Mouse (Mus musculus) stomach, embryonic 16.5 days (tissue): ENCODE data around the gene Tbl1xr1. TPM values are rescaled to one million over a fixed set of nuclear protein-coding genes. Genes with fewer than 3 reads are reported as not detected.

Source experiments
- ATAC-seq: fragments of 200-750 bp; cut with Nextera tagmentation; 2 replicates; pipeline ENCODE4 v1.8.0; 2017; ENCODE audit warnings: moderate number of reproducible peaks, moderate TSS enrichment; ENCODE audit not compliant: insufficient read depth, low FRiP score
- H3K27ac ChIP-seq: fragments of 300-500 bp; sonication (generic); 2 replicates; pipeline ENCODE4 v1.5.1; 2014; ENCODE audit warnings: low read length
- H3K27me3 ChIP-seq: fragments of 300-500 bp; sonication (generic); 2 replicates; pipeline ENCODE4 v1.6.1; 2014; ENCODE audit warnings: low read length, control low read depth, mixed read lengths; ENCODE audit not compliant: control insufficient read depth, insufficient read depth
- H3K36me3 ChIP-seq: fragments of 300-500 bp; sonication (generic); 2 replicates; pipeline ENCODE4 v1.6.1; 2014; ENCODE audit warnings: low read length; ENCODE audit not compliant: control insufficient read depth, insufficient read depth
- H3K4me1 ChIP-seq: fragments of 300-500 bp; sonication (generic); 2 replicates; pipeline ENCODE4 v1.6.1; 2014; ENCODE audit warnings: low read length, control low read depth, mixed read lengths; ENCODE audit not compliant: control insufficient read depth, insufficient read depth
- H3K4me2 ChIP-seq: fragments of 300-500 bp; sonication (generic); 2 replicates; pipeline ENCODE4 v1.6.1; 2014; ENCODE audit warnings: low read depth, low read length, mixed read lengths
- H3K4me3 ChIP-seq: fragments of 300-500 bp; sonication (generic); replicated peaks from 2 replicates; pipeline ENCODE4 v1.5.1; 2014; ENCODE audit warnings: mild to moderate bottlenecking, low read length
- H3K9ac ChIP-seq: fragments of 300-500 bp; sonication (generic); 2 replicates; pipeline ENCODE4 v1.6.1; 2014; ENCODE audit warnings: low read length
- H3K9me3 ChIP-seq: fragments of 300-500 bp; sonication (generic); replicated peaks from 2 replicates; pipeline ENCODE4 v1.6.1; 2016; ENCODE audit warnings: low read length, control low read depth; ENCODE audit not compliant: control insufficient read depth
- WGBS: fragments of 180-500 bp; shearing (Covaris S2); extraction: QIAGEN DNeasy Blood & Tissue Kit; methylation state at CpG from one replicate; pipeline ENCODE4 v1.1.7; 2014; 5-methylcytosine and 5-hydroxymethylcytosine counted together
- polyA plus RNA-seq: library from polyadenylated mRNA; unstranded; fragments of >200 nt; fragmentation: Nextera tagmentation; extraction: Ambion mirVana; gene quantifications from 2 replicates; pipeline ENCODE4 v1.2.1, GENCODE M21; 2015

Tbl1xr1 gene
- 18.5 and 23.5 TPM in 2 replicates for polyA plus RNA-seq

DNA sequence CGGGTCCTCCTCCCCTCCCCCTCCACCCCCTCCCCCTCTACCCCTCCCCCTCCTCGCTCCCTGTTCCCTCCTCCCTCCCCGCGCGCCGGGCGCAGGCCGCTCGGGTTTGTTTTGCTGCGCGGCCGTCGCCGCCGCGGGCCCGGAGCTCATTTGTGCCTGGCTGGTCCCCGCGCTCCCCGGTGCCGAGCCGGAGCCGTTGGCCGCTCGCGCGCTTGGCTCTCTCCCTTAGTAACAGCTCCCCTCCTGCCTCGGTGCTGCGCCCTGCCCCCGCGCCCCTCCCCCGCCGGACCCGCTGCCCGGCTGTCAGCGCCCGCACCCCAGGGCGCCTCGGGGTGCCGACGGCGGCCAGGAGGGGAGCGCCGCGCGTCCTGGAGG is at the start of gene Tbl1xr1:
Gene Tbl1xr1 (plus strand): TSS at position 92 of the 375 bp plus-strand sequence.
- Histone ChIP-seq H3K27ac (peak within 1 kb of the TSS; percentile 98), H3K27me3 (no peaks in the 10 kb centered on the region), H3K4me1 (peaks cover 18% of the 10 kb centered on the region), H3K36me3 (no peaks in the 10 kb centered on the region), H3K9ac (peak within 1 kb of the TSS; percentile 97), H3K4me3 (peak within 1 kb of the TSS; percentile 86), H3K4me2 (peak within 1 kb of the TSS; percentile 71), H3K9me3 (no peaks in the 10 kb centered on the region)
- peak; percentile 92 for ATAC-seq
- under 1% methylated on average over 32 of the region's 46 CpGs for WGBS

DNA sequence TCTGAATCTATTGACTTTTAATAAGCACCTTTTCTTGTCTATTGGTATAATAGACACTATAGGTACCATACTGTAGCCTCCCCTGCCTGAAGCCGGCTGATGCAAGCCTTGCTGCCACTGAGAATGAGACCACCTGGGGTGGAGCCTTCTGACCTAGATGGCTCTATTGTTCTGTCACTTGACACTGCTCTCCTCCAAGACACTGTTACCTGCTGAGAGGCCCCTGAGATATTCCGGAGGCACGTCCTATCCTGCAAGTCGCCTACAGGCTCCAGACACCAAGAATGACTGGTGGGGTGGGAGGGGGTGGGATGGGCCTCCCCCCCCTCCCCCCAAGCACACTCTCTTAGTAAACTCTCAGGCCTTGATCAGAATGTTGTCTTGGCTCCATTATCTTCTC is 38.4 kb upstream of the Tbl1xr1 start:
- Histone ChIP-seq H3K36me3 (no peaks in the 10 kb centered on the region), H3K4me1 (no peaks in the 10 kb centered on the region), H3K4me3 (no peak overlapping the region), H3K4me2 (no peak overlapping the region), H3K27me3 (no peaks in the 10 kb centered on the region), H3K9me3 (no peaks in the 10 kb centered on the region), H3K9ac (no peak overlapping the region), H3K27ac (no peak overlapping the region)
- ATAC-seq, result no peak
- 49% methylated on average over 4 of the region's 4 CpGs for WGBS

DNA sequence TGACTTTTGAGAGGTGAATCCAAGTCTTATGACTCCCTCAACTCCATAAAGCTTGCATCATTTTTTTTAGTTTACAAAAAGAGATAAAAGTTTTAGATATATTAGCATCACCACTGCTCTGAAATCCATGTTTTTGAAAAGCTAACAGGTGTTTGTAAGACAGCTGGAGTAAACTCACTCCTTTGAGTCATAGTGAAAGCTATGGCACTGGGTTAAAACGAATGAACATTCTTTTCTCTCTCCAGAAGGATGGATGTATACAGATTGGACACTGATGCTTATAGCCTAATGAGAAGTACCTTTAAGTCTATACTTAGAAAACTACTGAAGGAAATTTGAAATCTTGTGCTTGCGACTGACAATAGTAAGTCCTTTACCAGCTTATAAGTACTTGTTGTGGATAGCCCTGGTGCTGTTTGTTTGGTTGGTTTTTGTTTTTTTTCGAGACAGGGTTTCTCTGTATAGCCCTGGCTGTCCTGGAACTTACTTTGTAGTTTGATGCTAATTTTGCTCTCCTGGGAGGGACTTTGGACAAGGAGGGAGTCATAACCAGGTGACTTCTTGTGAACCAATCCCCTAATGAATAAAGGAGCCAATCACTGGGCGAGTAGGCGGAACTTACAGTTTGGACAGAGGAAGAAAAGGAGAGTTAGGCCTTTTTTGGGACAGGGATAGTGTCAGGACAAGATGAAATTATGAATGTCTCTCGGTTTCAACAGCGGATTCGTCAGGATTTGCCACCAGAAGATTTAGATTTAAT is 37.2 kb upstream of the Tbl1xr1 start:
- Histone ChIP-seq H3K4me2 (no peak overlapping the region), H3K4me3 (no peak overlapping the region), H3K27me3 (no peaks in the 10 kb centered on the region), H3K9me3 (no peaks in the 10 kb centered on the region), H3K4me1 (no peaks in the 10 kb centered on the region), H3K27ac (no peak overlapping the region), H3K36me3 (no peaks in the 10 kb centered on the region), H3K9ac (no peak overlapping the region)
- no peak for ATAC-seq
- WGBS, result 90% methylated on average over 8 of the region's 8 CpGs

DNA sequence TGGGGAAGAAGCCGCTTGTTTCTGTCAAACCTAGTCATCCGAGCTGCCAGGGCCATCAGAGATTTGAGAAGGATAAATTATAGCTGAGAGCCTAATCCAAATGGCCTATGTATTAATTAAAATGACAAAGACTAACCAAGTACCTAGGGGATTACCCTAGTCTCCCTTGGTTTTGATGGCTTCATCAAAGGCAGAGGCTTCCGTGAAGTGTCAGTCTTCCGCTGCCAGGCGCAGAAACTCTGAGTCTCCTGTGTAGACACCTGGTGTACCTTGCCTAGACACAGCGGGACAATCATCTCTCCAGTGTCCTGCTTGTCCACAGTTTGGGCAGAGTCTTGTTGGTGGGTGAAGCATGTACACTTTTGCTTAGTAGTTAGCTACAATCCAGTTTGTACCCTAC is 35.8 kb upstream of the Tbl1xr1 start:
- no peaks in the 10 kb centered on the region for H3K4me1 ChIP-seq
- H3K9me3 ChIP-seq, result no peaks in the 10 kb centered on the region
- no peak overlapping the region for H3K4me3 ChIP-seq
- H3K27ac ChIP-seq, result no peak overlapping the region
- 87% methylated on average over 6 of the region's 6 CpGs for WGBS
- H3K27me3 ChIP-seq, result no peaks in the 10 kb centered on the region
- ATAC-seq, result no peak
- H3K9ac ChIP-seq, result no peak overlapping the region
- no peaks in the 10 kb centered on the region for H3K36me3 ChIP-seq
- no peak overlapping the region for H3K4me2 ChIP-seq

DNA sequence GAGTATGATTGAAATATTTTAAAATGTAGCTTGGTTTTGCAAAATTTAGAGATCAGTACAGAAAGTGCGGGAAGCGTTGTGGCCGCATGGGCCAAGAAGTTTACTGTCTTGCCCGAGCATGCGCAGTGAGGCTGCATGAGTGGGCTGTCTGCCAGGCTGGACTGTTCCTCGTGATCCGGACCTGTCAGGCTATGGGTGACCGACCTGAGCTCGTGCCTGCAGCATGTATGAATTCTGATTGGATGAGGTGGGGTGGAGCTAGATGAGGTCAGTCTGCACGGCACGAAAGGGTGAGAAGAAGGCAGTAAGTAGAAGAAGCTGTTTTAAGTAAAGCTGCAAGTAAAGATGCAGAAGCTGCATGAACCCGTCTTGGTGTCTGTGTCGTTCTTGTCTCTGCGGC is 29.2 kb upstream of the Tbl1xr1 start:
- Histone ChIP-seq H3K27ac (no peak overlapping the region), H3K4me3 (no peak overlapping the region), H3K36me3 (no peaks in the 10 kb centered on the region), H3K27me3 (no peaks in the 10 kb centered on the region), H3K9ac (no peak overlapping the region), H3K4me2 (no peak overlapping the region), H3K9me3 (no peaks in the 10 kb centered on the region), H3K4me1 (no peaks in the 10 kb centered on the region)
- no peak for ATAC-seq
- 86% methylated on average over 14 of the region's 14 CpGs for WGBS

DNA sequence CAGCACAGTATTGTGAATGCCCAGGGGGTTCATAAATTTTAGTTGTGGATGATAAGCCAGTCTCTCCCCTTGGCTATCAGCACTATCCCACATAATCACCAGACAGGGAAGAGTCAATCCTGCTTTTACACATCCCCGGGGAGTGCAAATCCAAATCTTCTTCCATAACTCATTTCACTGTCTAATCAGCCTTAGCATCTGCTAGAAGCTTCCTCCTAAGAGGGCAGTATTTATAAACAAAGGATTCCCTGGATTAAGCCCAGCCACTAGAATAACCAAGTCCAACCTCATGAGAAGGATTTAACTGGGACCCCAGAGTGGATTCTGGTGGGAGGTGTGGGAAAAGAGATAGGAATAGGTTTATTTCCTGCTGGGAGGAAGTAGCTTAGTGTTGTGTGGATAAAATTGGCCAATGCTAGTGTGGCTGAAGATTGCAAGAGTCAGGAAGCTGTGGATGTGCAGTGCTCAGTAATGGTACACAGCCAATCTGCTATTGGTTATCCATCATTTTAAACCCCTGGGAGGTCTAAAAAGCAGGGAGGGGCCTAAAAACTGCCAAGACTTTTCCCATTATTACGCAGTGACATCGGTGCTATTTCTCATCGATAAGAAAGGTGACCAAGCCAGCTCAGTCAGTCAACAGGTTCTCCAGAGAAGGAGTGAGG is 19.7 kb upstream of the Tbl1xr1 start:
- no peaks in the 10 kb centered on the region for H3K36me3 ChIP-seq
- no peaks in the 10 kb centered on the region for H3K27me3 ChIP-seq
- H3K4me1 ChIP-seq, result no peaks in the 10 kb centered on the region
- 59% methylated on average over 4 of the region's 4 CpGs for WGBS
- H3K9ac ChIP-seq, result no peak overlapping the region
- no peak overlapping the region for H3K4me2 ChIP-seq
- 0 out of 2 replicates have a peak, but pooled peaks cover 4% of the 10 kb centered on the region for H3K9me3 ChIP-seq
- no peak overlapping the region for H3K27ac ChIP-seq
- no peak overlapping the region for H3K4me3 ChIP-seq
- no peak for ATAC-seq

DNA sequence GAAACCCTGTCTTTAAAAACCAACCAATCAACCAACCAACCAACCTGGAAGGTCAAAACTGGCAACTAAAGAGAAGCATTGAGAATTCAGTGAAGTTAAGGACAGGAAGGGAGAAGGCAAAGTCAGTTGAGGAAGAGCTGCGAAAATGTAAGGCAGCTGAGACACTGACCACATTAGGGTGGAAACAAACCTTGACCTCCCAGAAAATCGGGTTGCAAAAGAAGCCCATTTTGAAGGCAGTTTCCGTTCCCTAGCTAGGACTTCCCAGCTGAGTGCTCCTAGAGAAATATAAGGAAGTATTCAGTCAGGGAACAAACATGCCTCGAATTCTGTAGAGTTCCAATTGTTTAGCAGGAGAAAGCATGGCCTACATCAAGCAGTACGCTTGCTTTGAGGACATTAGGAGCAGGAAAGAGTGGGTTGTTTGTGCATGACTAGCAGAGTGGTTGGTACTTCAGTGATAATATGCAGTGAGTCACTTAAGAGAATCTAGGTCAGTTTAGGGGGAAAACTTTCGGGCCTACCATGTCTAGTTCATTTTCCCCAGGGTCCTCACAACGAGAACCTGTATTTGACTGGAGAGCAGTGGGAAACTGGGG is 18.1 kb upstream of the Tbl1xr1 start:
- Histone ChIP-seq H3K4me1 (no peaks in the 10 kb centered on the region), H3K9ac (no peak overlapping the region), H3K36me3 (no peaks in the 10 kb centered on the region), H3K4me2 (no peak overlapping the region), H3K27ac (no peak overlapping the region), H3K9me3 (0 out of 2 replicates have a peak, but pooled peaks cover 4% of the 10 kb centered on the region), H3K27me3 (no peaks in the 10 kb centered on the region), H3K4me3 (no peak overlapping the region)
- no peak for ATAC-seq
- WGBS, result 86% methylated on average over 7 of the region's 7 CpGs

DNA sequence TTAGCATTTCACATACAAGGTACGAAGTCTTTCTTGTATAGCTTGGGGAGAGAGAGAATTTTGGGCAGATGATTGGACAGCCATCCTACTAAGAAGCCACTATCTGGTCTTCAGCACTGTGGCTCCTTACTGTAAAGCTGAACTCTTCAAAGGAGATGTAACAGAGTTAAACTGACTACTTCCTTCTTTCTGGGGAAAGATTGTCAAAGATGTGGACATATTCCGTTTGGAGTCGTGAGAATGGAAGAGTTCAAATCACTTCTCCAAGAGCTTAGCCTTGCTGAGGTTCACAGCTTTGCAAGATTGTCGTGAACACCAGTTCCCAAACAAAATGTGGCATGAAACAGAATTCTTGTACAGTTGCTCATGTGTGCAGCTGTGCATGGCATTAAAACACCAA is 15.3 kb upstream of the Tbl1xr1 start:
- 0 out of 2 replicates have a peak, but pooled peaks cover 4% of the 10 kb centered on the region for H3K9me3 ChIP-seq
- H3K4me2 ChIP-seq, result no peak overlapping the region
- ATAC-seq, result no peak
- no peaks in the 10 kb centered on the region for H3K27me3 ChIP-seq
- H3K4me3 ChIP-seq, result no peak overlapping the region
- WGBS, result 83% methylated on average over 4 of the region's 4 CpGs
- H3K27ac ChIP-seq, result no peak overlapping the region
- H3K9ac ChIP-seq, result no peak overlapping the region
- no peaks in the 10 kb centered on the region for H3K4me1 ChIP-seq
- H3K36me3 ChIP-seq, result no peaks in the 10 kb centered on the region

DNA sequence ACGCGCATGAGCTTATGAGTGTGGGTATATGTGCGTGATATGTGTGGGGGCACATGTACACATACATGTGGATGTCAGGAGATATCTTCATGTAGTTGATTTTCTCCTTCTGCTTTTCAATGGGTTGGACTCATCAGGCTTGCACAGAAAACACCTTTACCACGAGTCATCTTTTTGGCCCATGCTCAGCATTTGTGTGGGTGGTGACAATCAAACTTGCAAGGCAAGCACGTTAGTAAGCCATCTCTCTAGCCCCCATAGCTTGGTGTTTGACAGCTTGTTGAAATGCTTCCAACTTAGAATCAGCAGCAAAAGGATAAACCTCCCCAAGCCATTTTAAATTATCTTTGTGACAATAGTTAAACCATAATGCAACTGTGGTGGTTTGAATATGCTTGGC is 7.8 kb upstream of the Tbl1xr1 start:
- ATAC-seq, result no peak
- Histone ChIP-seq H3K4me3 (no peak overlapping the region), H3K4me1 (no peaks in the 10 kb centered on the region), H3K4me2 (no peak overlapping the region), H3K36me3 (no peaks in the 10 kb centered on the region), H3K9me3 (no peaks in the 10 kb centered on the region), H3K27me3 (no peaks in the 10 kb centered on the region), H3K27ac (no peak overlapping the region), H3K9ac (no peak overlapping the region)
- WGBS, result 77% methylated on average over 5 of the region's 5 CpGs
